Mouse (Mus musculus) urinary bladder, postnatal 10 days (tissue): ENCODE results near the gene Mindy1.

Source experiments
- DNase-seq: peaks from one replicate; pipeline ENCODE4 v3.0.0; 2022; ENCODE audit warnings: low spot score

Gene Mindy1

DNA sequence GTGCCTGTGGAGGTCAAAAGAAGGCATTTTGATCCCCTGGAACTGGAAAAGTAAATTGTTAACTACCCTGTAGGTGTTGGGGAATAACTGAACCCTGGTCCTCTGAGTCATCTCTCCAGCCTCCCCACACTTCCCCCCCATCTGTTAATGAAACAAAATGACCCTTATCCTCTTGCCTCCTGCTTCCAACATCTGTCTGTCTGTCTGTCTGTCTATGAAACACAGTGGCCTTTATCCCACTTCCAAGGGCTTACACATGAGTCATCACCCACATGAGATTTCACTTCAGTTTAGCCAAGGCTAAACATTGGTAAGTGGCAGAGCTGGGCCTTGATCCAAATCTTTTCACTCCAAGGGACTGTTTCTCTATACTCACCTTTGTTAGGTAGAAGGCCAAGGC is 13.3 kb upstream of the Mindy1 start:
- no peak for DNase-seq

DNA sequence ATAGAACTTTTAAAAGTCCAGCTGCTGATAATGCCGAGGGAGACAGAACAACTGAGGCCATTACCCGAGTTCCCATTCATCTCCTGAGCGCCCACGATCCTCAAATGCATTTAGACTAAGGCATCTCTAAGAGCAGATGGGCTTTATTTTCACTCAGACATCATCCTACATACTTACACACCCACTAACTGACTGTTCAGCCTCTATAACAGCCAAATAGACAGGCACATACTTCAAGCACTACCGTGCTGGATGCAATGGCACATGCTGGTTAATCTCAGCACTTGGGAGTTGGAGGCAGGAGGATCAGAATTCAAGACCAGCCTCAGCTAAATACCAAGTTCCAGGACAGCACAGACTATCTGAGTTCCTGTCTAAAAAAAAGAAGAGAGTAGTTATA is 11.4 kb upstream of the Mindy1 start:
- DNase-seq, result no peak

- no peak for DNase-seq
Observed at GRCm38 (mm10) chr3:95270766-95271364, 10.3 kb upstream of the Mindy1 start.

DNA sequence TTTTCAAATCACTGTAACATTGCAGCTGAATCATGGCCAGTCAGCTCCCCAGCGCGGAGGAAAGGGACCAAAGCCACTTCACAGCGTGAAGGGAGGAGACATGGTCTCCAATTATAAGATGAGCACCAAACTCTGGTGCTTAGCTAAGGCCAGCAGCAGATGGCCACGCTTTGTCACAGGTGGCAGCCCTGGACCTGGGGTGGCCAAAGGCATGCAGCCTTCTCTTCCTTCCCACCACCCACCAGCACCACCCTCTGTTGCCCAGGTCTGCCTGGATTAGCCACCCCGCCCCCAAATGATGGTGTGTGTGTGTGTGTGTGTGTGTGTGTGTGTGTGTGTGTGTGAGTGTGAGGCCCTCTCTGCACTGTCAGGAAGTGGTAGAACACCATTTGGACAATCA is 7.7 kb upstream of the Mindy1 start:
- no peak for DNase-seq

DNA sequence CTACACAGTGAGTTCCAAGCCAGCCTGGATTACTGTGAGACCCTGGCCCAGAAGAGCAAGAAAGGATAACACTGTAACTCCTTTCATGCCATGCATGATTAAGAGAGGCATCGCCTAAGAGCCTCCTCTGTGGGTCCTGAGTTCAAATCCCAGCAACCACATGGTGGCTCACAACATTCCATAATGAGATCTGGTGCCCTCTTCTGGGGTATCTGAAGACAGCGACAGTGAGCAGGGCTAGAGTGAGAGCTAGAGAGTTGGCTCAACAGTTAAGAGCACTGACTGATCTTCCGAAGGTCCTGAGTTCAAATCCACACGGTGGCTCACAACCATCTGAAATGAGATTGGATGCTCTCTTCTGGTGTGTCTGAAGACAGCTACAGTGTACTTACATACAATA is 6.7 kb upstream of the Mindy1 start:
- DNase-seq, result no peak

GRCm38 (mm10) chr3:95275161-95275560 is 6.0 kb upstream of the Mindy1 start:
- DNase-seq, result no peak

DNA sequence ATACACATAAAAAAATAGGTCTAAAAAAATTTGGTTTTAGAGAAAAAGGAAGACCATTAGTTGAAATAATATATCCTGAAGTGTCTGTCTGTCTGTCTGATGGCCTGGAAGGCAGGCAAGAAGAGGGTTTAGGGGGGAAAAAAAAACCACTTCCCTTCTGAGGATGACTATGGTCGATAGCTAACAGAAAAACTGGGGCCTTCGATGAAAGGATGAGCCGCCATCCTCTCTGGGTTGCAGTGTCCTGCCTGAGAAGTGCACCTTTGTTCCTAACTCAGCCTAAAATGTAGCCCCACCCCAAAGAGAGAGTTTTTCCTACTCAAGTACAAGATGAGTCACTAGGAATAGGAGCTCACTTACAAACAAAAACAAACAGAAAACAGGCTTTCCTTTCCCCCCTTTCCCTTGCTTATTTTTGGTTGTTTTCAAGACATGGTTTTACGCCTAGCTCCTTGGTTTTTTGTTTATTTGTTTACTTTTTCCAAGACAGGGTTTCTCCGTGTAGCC is 4.7 kb upstream of the Mindy1 start:
- DNase-seq, result no peak

GRCm38 (mm10) chr3:95277149-95277551 is 4.0 kb upstream of the Mindy1 start:
- no peak for DNase-seq

GRCm38 (mm10) chr3:95280747-95281146 is 398 bp upstream of the Mindy1 start:
- no peak for DNase-seq

DNA sequence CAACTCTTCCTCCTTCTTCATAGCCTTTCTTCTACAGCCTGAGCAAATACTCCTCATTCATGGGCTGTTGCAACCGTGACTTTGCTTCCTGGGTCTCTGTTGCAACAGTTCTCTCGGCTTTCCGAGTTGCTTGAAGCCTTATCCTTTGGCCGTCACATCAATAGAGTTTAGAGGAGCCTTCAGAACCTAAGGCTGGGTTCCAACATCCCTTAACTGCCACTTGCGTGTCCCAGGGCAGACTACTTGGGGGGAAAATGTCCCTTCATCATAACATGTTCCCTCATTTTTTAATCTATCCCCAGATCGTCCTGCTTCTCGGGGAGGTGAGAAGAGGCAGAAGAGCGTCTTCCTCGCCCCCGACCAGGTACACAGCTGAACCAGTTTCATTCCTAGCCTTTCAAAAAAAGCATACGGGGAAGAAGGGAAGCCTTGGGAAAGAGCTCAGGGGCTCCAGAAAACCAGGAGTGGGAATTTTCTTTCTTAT is 1.3 kb downstream of the Mindy1 start:
- DNase-seq, result no peak

DNA sequence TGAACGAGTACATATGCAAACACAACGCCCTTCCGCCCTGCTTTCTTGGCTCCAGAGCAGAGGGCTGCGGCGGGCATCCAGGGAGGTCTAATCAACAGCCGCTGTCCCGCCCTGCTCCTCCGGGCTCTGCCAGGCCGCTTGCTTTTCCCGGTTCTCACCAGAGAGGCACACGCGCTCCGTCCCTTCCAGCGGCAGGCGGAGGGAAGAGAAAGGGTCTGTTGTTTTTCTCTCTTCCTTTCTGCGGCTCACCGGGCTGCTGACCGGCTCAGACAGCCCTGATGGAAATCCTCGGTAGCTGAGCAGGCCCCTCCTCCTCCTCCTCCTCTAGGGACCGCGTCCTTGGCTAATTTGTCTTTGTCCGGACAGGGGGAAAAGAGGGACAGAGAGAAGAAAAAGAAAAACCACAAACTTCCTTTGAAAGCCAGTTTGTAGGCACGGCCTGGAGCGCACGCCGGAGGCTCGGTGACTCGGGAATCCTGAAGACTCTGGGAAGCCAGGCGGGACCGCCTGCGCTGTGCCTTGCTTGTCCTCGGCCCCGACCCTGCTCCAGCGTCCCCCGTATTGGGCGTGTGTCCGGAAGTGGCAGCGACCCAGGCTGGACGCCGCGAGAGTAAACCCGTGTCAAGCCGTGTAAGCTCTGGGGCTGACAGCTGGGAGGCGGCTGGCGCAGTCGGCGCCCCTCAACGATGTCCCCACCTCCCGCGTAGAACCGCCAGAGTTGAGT is 1.9 kb downstream of the Mindy1 start:
- DNase-seq, result peak; percentile 43

- DNase-seq, result no peak
Observed at GRCm38 (mm10) chr3:95283589-95283941, 2.4 kb downstream of the Mindy1 start.

- DNase-seq, result no peak
Observed at GRCm38 (mm10) chr3:95284062-95284461, 2.9 kb downstream of the Mindy1 start.

DNA sequence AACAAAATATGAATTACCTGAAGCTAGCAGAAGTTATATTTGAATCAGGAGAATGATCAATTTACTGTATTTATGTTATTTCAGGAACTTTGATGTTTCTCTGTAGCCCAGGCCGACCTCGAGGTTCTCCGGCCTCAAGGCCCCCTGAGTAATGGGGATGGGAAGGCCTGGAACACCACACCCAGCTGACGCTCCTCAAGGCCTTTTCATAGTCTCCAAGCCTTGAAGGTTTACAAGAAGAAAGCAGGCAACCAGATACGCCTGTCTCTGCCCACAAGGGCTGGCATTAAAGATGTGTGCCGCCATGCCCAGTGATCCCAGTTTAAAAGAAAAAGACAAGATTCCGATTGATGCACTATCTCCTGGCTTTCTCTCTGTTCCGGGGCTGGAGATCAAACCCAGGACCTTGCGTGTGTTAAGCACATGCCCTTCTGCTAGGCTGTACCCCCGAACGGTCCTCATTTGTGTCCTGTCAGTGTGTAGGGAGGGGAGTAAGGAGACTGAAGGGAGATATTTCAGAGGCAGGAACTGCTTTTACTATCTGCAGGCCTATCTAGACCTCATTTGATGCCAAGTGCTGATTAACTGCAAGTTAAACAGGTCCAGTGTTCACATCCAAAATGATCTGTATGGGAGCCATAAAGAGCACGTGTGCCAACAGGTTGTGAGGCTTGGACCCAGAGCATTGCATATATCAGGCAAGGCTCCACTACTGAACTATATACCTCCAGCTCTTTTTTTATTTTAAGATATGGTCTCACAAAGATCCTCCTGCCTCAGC is 3.5 kb downstream of the Mindy1 start:
- no peak for DNase-seq

DNA sequence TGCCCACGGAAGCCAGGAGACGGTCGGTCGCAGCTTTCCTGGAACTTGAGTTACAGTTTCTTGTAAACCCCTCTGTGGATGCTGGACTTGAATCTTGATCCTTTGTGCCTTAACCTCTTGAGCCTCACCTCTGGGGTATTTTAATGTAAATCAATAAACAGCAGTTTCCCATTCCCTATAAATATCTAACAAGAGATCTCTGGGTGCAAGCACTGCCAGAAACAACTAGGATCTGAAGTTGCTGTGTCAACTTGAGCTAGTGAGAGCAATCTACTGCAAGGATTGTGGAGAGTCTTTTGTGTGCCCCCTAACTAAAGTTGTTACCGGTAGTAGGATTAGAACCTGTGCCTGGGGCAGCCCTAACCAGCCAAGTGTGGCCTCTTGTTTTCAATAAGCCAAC is 4.2 kb downstream of the Mindy1 start:
- no peak for DNase-seq

- DNase-seq, result no peak
Observed at GRCm38 (mm10) chr3:95286011-95286410, 4.9 kb downstream of the Mindy1 start.

DNA sequence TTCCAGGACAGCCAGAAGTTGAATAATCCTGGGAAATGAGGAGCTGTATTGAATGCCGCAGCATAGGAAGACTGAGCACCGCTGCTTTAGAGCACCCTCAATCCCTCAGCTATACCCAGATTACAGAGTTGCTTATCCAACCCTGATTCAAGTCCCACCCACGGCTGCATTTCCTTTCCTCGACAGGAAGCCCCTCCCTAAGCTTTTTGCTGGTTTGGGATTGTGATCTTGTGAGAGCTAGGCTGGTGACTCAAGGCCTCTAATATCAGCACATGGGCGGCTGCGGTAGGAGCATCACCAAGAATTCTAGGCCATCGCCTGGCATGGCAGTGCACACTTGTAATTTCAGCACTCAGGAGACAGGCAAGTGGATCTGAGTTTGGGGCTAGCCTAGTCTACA is 5.4 kb downstream of the Mindy1 start:
- no peak for DNase-seq

GRCm38 (mm10) chr3:95287541-95287940 is 6.4 kb downstream of the Mindy1 start:
- DNase-seq, result no peak

GRCm38 (mm10) chr3:95289419-95289818 is 8.3 kb downstream of the Mindy1 start:
- no peak for DNase-seq

GRCm38 (mm10) chr3:95290156-95290555 is 9.0 kb downstream of the Mindy1 start:
- DNase-seq, result no peak

DNA sequence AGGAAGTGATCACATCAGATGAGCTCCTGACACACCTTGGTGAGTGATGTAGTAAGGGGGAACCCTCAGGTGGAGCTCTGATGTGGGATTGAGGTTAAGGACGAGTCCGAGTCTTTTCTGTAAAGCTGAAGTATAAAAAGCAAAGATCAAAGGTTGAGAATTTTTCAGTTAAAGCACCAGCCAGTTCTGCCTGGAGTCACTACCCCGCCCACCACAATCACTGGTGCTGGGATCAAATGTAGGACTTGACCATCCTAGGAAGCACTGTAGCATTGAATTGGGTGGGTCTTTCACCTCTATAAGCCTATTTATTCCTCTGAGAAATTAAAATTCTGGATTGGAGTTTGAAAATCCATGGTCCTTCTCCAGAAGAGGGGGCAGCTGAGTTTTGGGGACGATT is 9.9 kb downstream of the Mindy1 start:
- DNase-seq, result no peak

DNA sequence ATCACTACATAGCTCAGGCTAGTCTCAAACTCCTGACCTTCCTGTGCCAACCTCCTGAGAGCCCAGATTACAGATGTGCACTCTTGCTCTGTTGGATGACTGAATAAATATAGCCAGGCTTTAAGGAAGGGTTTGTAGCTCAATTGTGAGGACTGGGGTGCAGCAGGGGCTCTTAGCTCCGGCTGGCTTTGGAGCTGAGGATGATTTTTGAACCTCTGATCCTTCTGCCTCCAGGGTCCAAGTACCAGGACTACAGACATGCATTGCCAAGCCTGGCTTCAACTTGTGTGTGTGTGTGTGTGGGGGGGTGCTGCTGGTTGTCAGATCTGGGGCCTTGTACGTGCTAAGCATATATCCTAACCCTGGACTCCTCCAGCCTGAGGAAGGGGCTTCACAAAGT is 11.8 kb downstream of the Mindy1 start:
- no peak for DNase-seq

- no peak for DNase-seq
Observed at GRCm38 (mm10) chr3:95293537-95293936, 12.4 kb downstream of the Mindy1 start.
